Mouse (Mus musculus) midbrain, embryonic 12.5 days (tissue): ENCODE data around the gene Ptrh1. TPM values are rescaled to one million over a fixed set of nuclear protein-coding genes. Genes with fewer than 3 reads are reported as not detected.

Source experiments
- polyA plus RNA-seq: library from polyadenylated mRNA; unstranded; fragments of >200 nt; fragmentation: Nextera tagmentation; extraction: Ambion mirVana; gene quantifications from 2 replicates; pipeline ENCODE4 v1.2.1, GENCODE M21; 2016

The Ptrh1 gene
- polyA plus RNA-seq, 1 experiment from 2014 or later = 4.6 TPM

Other genes with a start within 250 kb of the Ptrh1 start
- 9.4 and 10.1 TPM in 2 replicates for gene Fam102a, start 240.5 kb upstream of the Ptrh1 start, polyA plus RNA-seq
- gene Dpm2, start 204.9 kb upstream of the Ptrh1 start, polyA plus RNA-seq = 109 and 121 TPM in 2 replicates
- gene Pip5kl1, start 201.0 kb upstream of the Ptrh1 start, polyA plus RNA-seq = 2.7 and 3.1 TPM in 2 replicates
- 0.16 and 0.56 TPM in 2 replicates for gene 9430097D07Rik, start 200.1 kb upstream of the Ptrh1 start, polyA plus RNA-seq
- 16.1 and 17.9 TPM in 2 replicates for gene St6galnac4, start 188.7 kb upstream of the Ptrh1 start, polyA plus RNA-seq
- 10.6 and 11.2 TPM in 2 replicates for gene St6galnac6, start 176.1 kb upstream of the Ptrh1 start, polyA plus RNA-seq
- 31.6 and 34.7 TPM in 2 replicates for gene Ak1, start 154.0 kb upstream of the Ptrh1 start, polyA plus RNA-seq
- 27.7 and 29.5 TPM in 2 replicates for gene Eng, start 129.2 kb upstream of the Ptrh1 start, polyA plus RNA-seq
- 17.9 and 19.1 TPM in 2 replicates for gene Fpgs, start 71.6 kb upstream of the Ptrh1 start, polyA plus RNA-seq
- gene Cdk9, start 62.7 kb upstream of the Ptrh1 start, polyA plus RNA-seq = 99.3 and 103 TPM in 2 replicates
- 34.6 and 41.1 TPM in 2 replicates for gene Sh2d3c, start 54.7 kb upstream of the Ptrh1 start, polyA plus RNA-seq
- gene 6330409D20Rik, start 34.8 kb upstream of the Ptrh1 start, polyA plus RNA-seq = 2.8 and 3.5 TPM in 2 replicates
- gene Tor2a, start 18.6 kb upstream of the Ptrh1 start, polyA plus RNA-seq = 50.2 and 53.4 TPM in 2 replicates
- gene Ttc16, start 153 bp upstream of the Ptrh1 start, polyA plus RNA-seq = 0.20 and 0.43 TPM in 2 replicates
- gene Cfap157, start 8.6 kb downstream of the Ptrh1 start, polyA plus RNA-seq = 0.64 and 1.3 TPM in 2 replicates
- 80.3 and 83.2 TPM in 2 replicates for gene Stxbp1, start 71.5 kb downstream of the Ptrh1 start, polyA plus RNA-seq
- 27.0 and 29.1 TPM in 2 replicates for gene Fam129b, start 100.3 kb downstream of the Ptrh1 start, polyA plus RNA-seq
- gene Rpl12, start 185.8 kb downstream of the Ptrh1 start, polyA plus RNA-seq = 108 and 111 TPM in 2 replicates
- gene Lrsam1, start 185.8 kb downstream of the Ptrh1 start, polyA plus RNA-seq = 16.2 and 21.1 TPM in 2 replicates
- gene Slc2a8, start 206.3 kb downstream of the Ptrh1 start, polyA plus RNA-seq = 21.3 and 24.1 TPM in 2 replicates